Mouse (Mus musculus): ENCODE results near the gene Mok. TPM values are rescaled to one million over a fixed set of nuclear protein-coding genes. Genes with fewer than 3 reads are reported as not detected.

Mok gene
- polyA plus RNA-seq (2014; fragmentation: Nextera tagmentation; extraction: Ambion mirVana): 3.5 and 4.7 TPM in 2 replicates

DNA sequence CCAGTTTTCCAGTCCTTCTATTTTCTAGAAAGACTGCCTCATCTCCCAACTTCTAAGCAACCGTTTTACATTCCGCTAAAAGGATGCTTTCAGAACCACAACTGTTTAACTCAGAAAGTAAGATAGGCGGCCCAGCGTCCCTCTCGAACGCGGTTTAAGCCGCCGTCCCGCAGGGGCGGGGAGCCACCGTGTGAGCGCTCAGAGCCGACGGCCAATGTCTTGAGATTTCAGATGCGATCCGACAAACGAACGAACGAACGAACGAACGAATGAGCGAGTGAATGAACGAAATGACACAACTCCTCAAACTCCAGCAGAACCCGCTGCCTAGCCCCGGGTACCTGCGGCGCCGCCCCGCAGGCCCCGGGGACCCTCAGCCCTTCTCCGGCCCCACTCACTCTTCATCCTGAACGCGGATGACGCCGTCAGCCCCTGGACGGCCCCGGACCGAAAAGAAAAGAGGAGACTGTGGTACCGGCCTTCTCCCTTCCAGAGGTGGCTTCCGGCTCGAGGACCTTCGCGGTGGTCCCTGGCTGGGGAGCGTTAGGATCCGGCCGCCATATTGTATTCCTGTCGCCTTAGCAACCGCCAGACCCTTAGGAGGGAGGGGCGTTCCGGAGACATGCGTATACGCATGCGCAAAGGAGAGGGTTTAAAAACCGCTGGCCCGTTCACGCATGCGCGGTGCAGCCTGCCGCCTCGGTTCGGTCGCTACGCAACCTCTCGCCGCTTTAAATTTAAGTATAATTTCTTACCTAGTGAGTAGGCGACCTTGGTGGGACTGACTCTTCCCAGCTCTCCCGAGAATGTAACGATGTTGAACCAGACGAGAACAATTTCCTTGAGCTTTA is at the start of gene Mok:
TSS of gene Mok (minus strand) at position 592 of the 851 bp plus-strand sequence.
- no peaks in the 10 kb centered on the region for H3K27me3 ChIP-seq (ENCODE audit: control insufficient read depth, insufficient read depth, low read length)
- H3K36me3 ChIP-seq (ENCODE audit: control insufficient read depth, insufficient read depth, low read length): no peaks in the 10 kb centered on the region
- no peaks in the 10 kb centered on the region for H3K9me3 ChIP-seq (ENCODE audit: control insufficient read depth, low read length)
- H3K4me3 ChIP-seq (ENCODE audit: control insufficient read depth in 1 of 2, insufficient read depth in 1 of 2, low read depth in 1 of 2, low read length in 2 of 2): peak within 1 kb of the TSS; percentile 76 to 89
- H3K4me2 ChIP-seq (ENCODE audit: low read length): peak within 1 kb of the TSS; percentile 71
- ATAC-seq (ENCODE audit: insufficient number of reproducible peaks, insufficient read depth, low FRiP score, low read depth): peak; percentile 33; the same call in 1 of the 2 replicates
- no peak within 1 kb of the TSS for H3K27ac ChIP-seq (replicated peaks in 1 of 2; ENCODE audit: control insufficient read depth in 1 of 2, insufficient read depth in 1 of 2, low read depth in 2 of 2, low read length in 2 of 2)
- peaks cover 8 to 17% of the 10 kb centered on the region in 2 experiments for H3K4me1 ChIP-seq (ENCODE audit: control insufficient read depth in 2 of 2, insufficient read depth in 2 of 2, low read length in 2 of 2)
- peak within 1 kb of the TSS; percentile 67 for H3K9ac ChIP-seq (ENCODE audit: low read length)
- under 1% methylated on average over 71 of the region's 71 CpGs for WGBS

DNA sequence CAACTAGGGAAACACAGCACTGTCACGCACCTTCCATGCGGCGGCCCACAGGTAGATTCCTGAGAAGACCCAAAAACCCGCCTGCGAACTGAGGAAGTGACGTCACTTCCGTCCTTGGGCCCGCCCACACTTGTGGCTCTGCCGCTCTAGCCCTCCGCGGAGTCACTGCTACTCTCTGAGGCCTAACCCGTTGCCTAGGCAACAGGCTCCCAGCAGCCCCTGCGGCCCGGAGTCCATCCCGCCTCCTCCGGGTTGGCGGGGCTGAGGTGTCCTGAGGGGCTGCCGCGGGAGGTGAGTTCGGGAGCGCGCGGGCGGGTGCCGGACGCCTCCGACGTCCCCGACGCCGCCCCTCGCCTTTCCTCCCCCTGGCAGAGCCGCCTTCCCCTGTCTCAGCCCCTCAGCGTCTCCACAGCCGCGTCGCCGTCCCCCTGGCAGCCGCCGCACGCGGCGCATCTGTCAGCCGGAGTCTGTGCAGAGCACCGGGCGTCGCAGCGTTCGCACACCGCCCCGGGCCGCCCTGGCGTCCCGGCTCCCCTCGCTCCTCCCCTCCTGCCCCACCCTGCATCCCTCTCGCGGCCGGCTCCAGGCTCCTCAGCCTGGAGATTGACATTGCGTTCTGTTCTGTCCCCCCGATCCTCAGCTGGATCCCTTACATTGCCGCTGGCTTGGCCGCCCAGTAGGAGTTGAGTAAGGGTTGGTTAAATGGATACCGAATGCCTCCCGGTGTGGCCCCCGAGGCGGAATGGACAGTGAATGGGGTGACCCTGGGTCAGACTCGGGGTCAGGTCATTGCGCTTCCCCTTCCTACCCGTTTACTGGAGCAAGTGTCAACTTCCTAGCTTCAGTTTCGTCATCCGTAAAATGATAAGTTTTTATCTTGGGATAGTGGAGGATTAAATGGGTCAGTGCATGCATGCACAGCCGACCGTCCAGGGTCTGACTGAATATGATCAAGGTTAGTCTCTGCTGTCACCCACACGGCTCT is 48.6 kb upstream of the Mok start, which contains the start of the genes Cinp and Tecpr2:
TSS of gene Cinp (minus strand) at position 110 of the 985 bp plus-strand sequence.
TSS of gene Tecpr2 (plus strand) at position 229 of the 985 bp plus-strand sequence.
- H3K4me1 ChIP-seq (ENCODE audit: control insufficient read depth in 2 of 2, insufficient read depth in 2 of 2, low read length in 2 of 2): peaks cover 2 to 13% of the 10 kb centered on the region in 2 experiments
- peak; percentile 99 for ATAC-seq (ENCODE audit: insufficient number of reproducible peaks, insufficient read depth, low FRiP score, low read depth)
- peak within 1 kb of the TSS; percentile 86 for H3K9ac ChIP-seq (ENCODE audit: low read length)
- H3K27me3 ChIP-seq (ENCODE audit: control insufficient read depth, insufficient read depth, low read length): no peaks in the 10 kb centered on the region
- peak within 1 kb of the TSS; percentile 72 to 85 for H3K4me3 ChIP-seq (ENCODE audit: control insufficient read depth in 1 of 2, insufficient read depth in 1 of 2, low read depth in 1 of 2, low read length in 2 of 2)
- peak within 1 kb of the TSS; percentile 68 to 80 for H3K27ac ChIP-seq (replicated peaks in 1 of 2; ENCODE audit: control insufficient read depth in 1 of 2, insufficient read depth in 1 of 2, low read depth in 2 of 2, low read length in 2 of 2)
- WGBS: under 1% methylated on average over 74 of the region's 74 CpGs
- peak within 1 kb of the TSS; percentile 97 for H3K4me2 ChIP-seq (ENCODE audit: low read length)
- H3K9me3 ChIP-seq (ENCODE audit: control insufficient read depth, low read length): no peaks in the 10 kb centered on the region
- no peaks in the 10 kb centered on the region for H3K36me3 ChIP-seq (ENCODE audit: control insufficient read depth, insufficient read depth, low read length)

DNA sequence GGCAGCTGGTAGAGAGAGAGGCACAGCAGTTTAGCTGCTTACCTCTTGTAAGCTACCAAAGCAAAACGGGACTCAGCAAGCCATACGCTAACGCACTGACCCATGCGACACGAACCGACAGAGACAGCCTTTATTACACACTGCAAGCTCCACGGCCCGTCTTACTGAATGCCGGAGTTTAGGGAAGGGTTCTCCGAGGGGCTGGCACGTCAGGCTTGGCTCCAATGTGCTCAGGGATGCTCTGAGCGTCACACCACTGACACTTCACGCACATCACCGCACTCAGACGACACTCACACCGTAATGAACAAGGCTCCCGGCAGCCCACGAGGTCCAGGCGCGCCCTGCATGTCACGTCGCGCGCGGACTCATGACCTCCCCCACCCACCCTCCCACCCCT is 47.9 kb upstream of the Mok start:
- Histone ChIP-seq H3K9ac (ENCODE audit: low read length) (peak overlapping the region; percentile 86), H3K4me2 (ENCODE audit: low read length) (peak overlapping the region; percentile 97), H3K4me3 (ENCODE audit: control insufficient read depth in 1 of 2, insufficient read depth in 1 of 2, low read depth in 1 of 2, low read length in 2 of 2) (peak overlapping the region; percentile 72 to 85), H3K27ac (replicated peaks in 1 of 2; ENCODE audit: control insufficient read depth in 1 of 2, insufficient read depth in 1 of 2, low read depth in 2 of 2, low read length in 2 of 2) (peak overlapping the region in 1 of 2 experiments; percentile 80; a peak in 2 of 4 replicates), H3K4me1 (ENCODE audit: control insufficient read depth in 2 of 2, insufficient read depth in 2 of 2, low read length in 2 of 2) (peaks cover 2 to 13% of the 10 kb centered on the region in 2 experiments), H3K36me3 (ENCODE audit: control insufficient read depth, insufficient read depth, low read length) (peaks cover 2% of the 10 kb centered on the region; the same call in 1 of the 2 replicates), H3K27me3 (ENCODE audit: control insufficient read depth, insufficient read depth, low read length) (no peaks in the 10 kb centered on the region), H3K9me3 (ENCODE audit: control insufficient read depth, low read length) (no peaks in the 10 kb centered on the region)
- no peak for ATAC-seq (ENCODE audit: insufficient number of reproducible peaks, insufficient read depth, low FRiP score, low read depth)
- WGBS: under 1% methylated on average over 25 of the region's 25 CpGs

GRCm38 (mm10) chr12:110888106-110888505 is 47.4 kb upstream of the Mok start:
- 31% methylated on average over 12 of the region's 12 CpGs for WGBS
- Histone ChIP-seq H3K4me3 (ENCODE audit: control insufficient read depth in 1 of 2, insufficient read depth in 1 of 2, low read depth in 1 of 2, low read length in 2 of 2) (peak overlapping the region; percentile 72 to 85), H3K36me3 (ENCODE audit: control insufficient read depth, insufficient read depth, low read length) (peaks cover 6% of the 10 kb centered on the region), H3K27me3 (ENCODE audit: control insufficient read depth, insufficient read depth, low read length) (no peaks in the 10 kb centered on the region), H3K9ac (ENCODE audit: low read length) (peak overlapping the region; percentile 86), H3K9me3 (ENCODE audit: control insufficient read depth, low read length) (no peaks in the 10 kb centered on the region), H3K27ac (replicated peaks in 1 of 2; ENCODE audit: control insufficient read depth in 1 of 2, insufficient read depth in 1 of 2, low read depth in 2 of 2, low read length in 2 of 2) (peak overlapping the region in 1 of 2 experiments; percentile 80; a peak in 1 of 4 replicates), H3K4me2 (ENCODE audit: low read length) (peak overlapping the region; percentile 97), H3K4me1 (ENCODE audit: control insufficient read depth in 2 of 2, insufficient read depth in 2 of 2, low read length in 2 of 2) (peaks cover 2 to 13% of the 10 kb centered on the region in 2 experiments)
- no peak for ATAC-seq (ENCODE audit: insufficient number of reproducible peaks, insufficient read depth, low FRiP score, low read depth)

DNA sequence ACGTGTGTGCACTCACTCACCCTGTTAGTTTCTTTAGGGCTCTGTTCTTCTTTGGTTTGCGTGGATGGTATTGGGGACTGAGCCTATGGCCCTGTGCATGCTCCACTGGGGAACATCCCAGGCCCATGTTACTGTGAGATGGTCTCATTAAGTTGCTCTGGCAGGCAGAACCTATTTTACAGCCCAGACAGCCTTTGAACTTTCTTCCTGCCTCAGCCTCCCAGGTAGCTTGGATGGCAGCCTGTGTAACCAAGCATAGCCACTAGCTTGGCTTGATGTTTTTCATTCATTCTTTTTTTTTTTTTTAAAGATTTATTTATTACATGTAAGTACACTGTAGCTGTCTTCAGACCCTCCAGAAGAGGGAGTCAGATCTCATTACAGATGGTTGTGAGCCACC is 44.5 kb upstream of the Mok start:
- ATAC-seq (ENCODE audit: insufficient number of reproducible peaks, insufficient read depth, low FRiP score, low read depth): no peak
- 93% methylated on average over 2 of the region's 2 CpGs for WGBS
- H3K27me3 ChIP-seq (ENCODE audit: control insufficient read depth, insufficient read depth, low read length): no peaks in the 10 kb centered on the region
- no peaks in the 10 kb centered on the region for H3K9me3 ChIP-seq (ENCODE audit: control insufficient read depth, low read length)
- no peak overlapping the region for H3K9ac ChIP-seq (ENCODE audit: low read length)
- peaks cover 2 to 12% of the 10 kb centered on the region in 2 experiments for H3K4me1 ChIP-seq (ENCODE audit: control insufficient read depth in 2 of 2, insufficient read depth in 2 of 2, low read length in 2 of 2)
- H3K4me3 ChIP-seq (ENCODE audit: control insufficient read depth in 1 of 2, insufficient read depth in 1 of 2, low read depth in 1 of 2, low read length in 2 of 2): no peak overlapping the region
- peaks cover 26% of the 10 kb centered on the region for H3K36me3 ChIP-seq (ENCODE audit: control insufficient read depth, insufficient read depth, low read length)
- H3K27ac ChIP-seq (replicated peaks in 1 of 2; ENCODE audit: control insufficient read depth in 1 of 2, insufficient read depth in 1 of 2, low read depth in 2 of 2, low read length in 2 of 2): no peak overlapping the region
- H3K4me2 ChIP-seq (ENCODE audit: low read length): no peak overlapping the region

GRCm38 (mm10) chr12:110882291-110882690 is 41.6 kb upstream of the Mok start:
- no peaks in the 10 kb centered on the region for H3K4me1 ChIP-seq (ENCODE audit: control insufficient read depth in 2 of 2, insufficient read depth in 2 of 2, low read length in 2 of 2)
- H3K27me3 ChIP-seq (ENCODE audit: control insufficient read depth, insufficient read depth, low read length): no peaks in the 10 kb centered on the region
- H3K36me3 ChIP-seq (ENCODE audit: control insufficient read depth, insufficient read depth, low read length): peaks cover 52% of the 10 kb centered on the region
- H3K9ac ChIP-seq (ENCODE audit: low read length): no peak overlapping the region
- no peak overlapping the region for H3K4me2 ChIP-seq (ENCODE audit: low read length)
- ATAC-seq (ENCODE audit: insufficient number of reproducible peaks, insufficient read depth, low FRiP score, low read depth): no peak
- no peak overlapping the region for H3K27ac ChIP-seq (replicated peaks in 1 of 2; ENCODE audit: control insufficient read depth in 1 of 2, insufficient read depth in 1 of 2, low read depth in 2 of 2, low read length in 2 of 2)
- H3K9me3 ChIP-seq (ENCODE audit: control insufficient read depth, low read length): no peaks in the 10 kb centered on the region
- 87% methylated on average over 7 of the region's 7 CpGs for WGBS
- H3K4me3 ChIP-seq (ENCODE audit: control insufficient read depth in 1 of 2, insufficient read depth in 1 of 2, low read depth in 1 of 2, low read length in 2 of 2): no peak overlapping the region

GRCm38 (mm10) chr12:110875351-110875750 is 34.6 kb upstream of the Mok start:
- H3K4me3 ChIP-seq (ENCODE audit: control insufficient read depth in 1 of 2, insufficient read depth in 1 of 2, low read depth in 1 of 2, low read length in 2 of 2): no peak overlapping the region
- no peak overlapping the region for H3K27ac ChIP-seq (replicated peaks in 1 of 2; ENCODE audit: control insufficient read depth in 1 of 2, insufficient read depth in 1 of 2, low read depth in 2 of 2, low read length in 2 of 2)
- no peak for ATAC-seq (ENCODE audit: insufficient number of reproducible peaks, insufficient read depth, low FRiP score, low read depth)
- H3K9me3 ChIP-seq (ENCODE audit: control insufficient read depth, low read length): no peaks in the 10 kb centered on the region
- peaks cover 91% of the 10 kb centered on the region for H3K36me3 ChIP-seq (ENCODE audit: control insufficient read depth, insufficient read depth, low read length)
- no peaks in the 10 kb centered on the region for H3K4me1 ChIP-seq (ENCODE audit: control insufficient read depth in 2 of 2, insufficient read depth in 2 of 2, low read length in 2 of 2)
- H3K9ac ChIP-seq (ENCODE audit: low read length): no peak overlapping the region
- H3K4me2 ChIP-seq (ENCODE audit: low read length): no peak overlapping the region
- 87% methylated on average over 2 of the region's 2 CpGs for WGBS
- H3K27me3 ChIP-seq (ENCODE audit: control insufficient read depth, insufficient read depth, low read length): no peaks in the 10 kb centered on the region
